Mouse (Mus musculus) testis, adult 2 months (tissue): Measurements from ENCODE around the gene Ptges3l. TPM values are rescaled to one million over a fixed set of nuclear protein-coding genes. Genes with fewer than 3 reads are reported as not detected.

Experiments used
- H3K27ac ChIP-seq: fragments of 200-500 bp; 2 replicates; pipeline ENCODE4 v1.5.1; 2012; ENCODE audit warnings: low read depth, low read length; ENCODE audit not compliant: control insufficient read depth, insufficient read depth
- H3K27me3 ChIP-seq: fragments of 200-500 bp; 2 replicates; pipeline ENCODE4 v1.6.1; 2012; ENCODE audit warnings: mild to moderate bottlenecking, low read length, moderate library complexity; ENCODE audit not compliant: control insufficient read depth, insufficient read depth
- H3K36me3 ChIP-seq: fragments of 200-500 bp; 2 replicates; pipeline ENCODE4 v1.6.1; 2012; ENCODE audit warnings: mild to moderate bottlenecking, low read length; ENCODE audit not compliant: control insufficient read depth, insufficient read depth
- H3K4me1 ChIP-seq: fragments of 200-500 bp; 2 replicates; pipeline ENCODE4 v1.6.1; 2012; ENCODE audit warnings: low read length; ENCODE audit not compliant: control insufficient read depth, insufficient read depth
- H3K4me3 ChIP-seq: fragments of 200-500 bp; 2 replicates; pipeline ENCODE4 v1.5.1; 2012; ENCODE audit warnings: low read depth, mild to moderate bottlenecking, low read length, moderate library complexity, mixed read lengths; ENCODE audit not compliant: control insufficient read depth
- CTCF ChIP-seq: fragments of 200-500 bp; IDR thresholded peaks from 2 replicates; pipeline ENCODE4 v1.5.1; 2012; ENCODE audit warnings: low read depth, mild to moderate bottlenecking, inconsistent platforms, low read length, moderate library complexity; ENCODE audit not compliant: control insufficient read depth, insufficient read depth, insufficient replicate concordance
- POLR2A ChIP-seq: fragments of 200-500 bp; IDR thresholded peaks from 2 replicates; pipeline ENCODE4 v1.6.1; 2012; ENCODE audit warnings: low read depth, mild to moderate bottlenecking, inconsistent platforms, low read length, moderate library complexity; ENCODE audit not compliant: control insufficient read depth
- polyA plus RNA-seq: library from polyadenylated mRNA; depleted of rRNA; stranded (reverse); fragments of >200 nt; gene quantifications from 2 replicates; pipeline ENCODE4 v1.2.3, GENCODE M21; 2012

Ptges3l gene
- polyA plus RNA-seq, 1 experiment = 39.1 TPM

- H3K27me3 ChIP-seq = no peaks in the 10 kb centered on the region
- peaks cover 2% of the 10 kb centered on the region for H3K36me3 ChIP-seq
- H3K27ac ChIP-seq = no peak overlapping the region
- TF ChIP-seq CTCF = no peak
- TF ChIP-seq POLR2A = no peak
- no peaks in the 10 kb centered on the region; the same call in 1 of the 2 replicates for H3K4me1 ChIP-seq
- no peak overlapping the region for H3K4me3 ChIP-seq
These were observed 11.8 kb upstream of the Ptges3l start for GRCm38 (mm10) chr11:101436916-101437315.

DNA sequence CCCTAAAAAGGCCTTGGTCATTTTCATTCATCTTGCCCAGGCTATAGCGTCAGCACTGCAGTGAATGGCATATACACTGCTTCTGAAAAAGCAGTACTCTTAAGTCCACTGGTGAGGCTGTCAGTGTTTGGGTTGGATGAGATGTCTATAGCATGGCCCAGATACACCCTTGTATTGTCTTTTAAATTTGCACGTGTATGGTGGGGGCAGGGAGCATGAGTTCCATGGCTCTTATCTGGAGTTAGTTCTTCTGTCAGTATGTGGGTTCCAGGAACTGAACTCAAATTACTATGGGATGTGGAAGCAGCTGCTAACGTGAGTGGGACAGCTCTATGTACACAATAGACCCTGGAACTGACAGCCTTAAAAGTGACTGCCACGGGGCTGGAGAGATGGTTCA is 10.7 kb upstream of the Ptges3l start:
- Histone ChIP-seq H3K4me3 (no peak overlapping the region), H3K36me3 (peaks cover 2% of the 10 kb centered on the region), H3K27me3 (no peaks in the 10 kb centered on the region), H3K4me1 (no peaks in the 10 kb centered on the region), H3K27ac (no peak overlapping the region)
- no peak for TF ChIP-seq POLR2A
- no peak for TF ChIP-seq CTCF

DNA sequence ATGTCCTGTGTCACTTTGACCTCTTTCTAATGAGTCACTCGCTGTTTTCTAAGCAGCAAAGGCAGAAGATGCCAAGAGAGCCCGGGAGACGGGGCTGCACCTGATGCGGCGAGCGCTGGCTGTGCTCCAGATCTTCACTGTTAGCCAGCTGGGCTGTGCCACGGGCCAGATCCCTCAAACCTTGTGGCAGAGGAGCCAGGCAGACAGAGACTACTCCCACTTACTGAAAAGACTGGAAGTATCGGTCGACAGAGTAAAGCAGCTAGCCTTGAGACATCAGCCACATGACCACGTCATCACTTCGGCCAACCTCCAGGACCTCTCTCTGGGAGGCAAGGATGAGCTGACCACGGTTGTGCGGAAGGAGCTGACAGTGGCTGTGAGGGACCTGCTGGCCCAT is 8.3 kb upstream of the Ptges3l start:
- Histone ChIP-seq H3K4me3 (no peak overlapping the region), H3K4me1 (no peaks in the 10 kb centered on the region), H3K27ac (no peak overlapping the region), H3K36me3 (peaks cover 2% of the 10 kb centered on the region), H3K27me3 (no peaks in the 10 kb centered on the region)
- TF ChIP-seq CTCF = no peak
- no peak for TF ChIP-seq POLR2A

- Histone ChIP-seq H3K27me3 (no peaks in the 10 kb centered on the region), H3K36me3 (peaks cover 2% of the 10 kb centered on the region)
These were observed 6.2 kb upstream of the Ptges3l start for GRCm38 (mm10) chr11:101431327-101431726.

GRCm38 (mm10) chr11:101426165-101426564 is 1.0 kb upstream of the Ptges3l start:
- peak overlapping the region; percentile 97; the same call in 1 of the 2 replicates for H3K4me3 ChIP-seq
- H3K36me3 ChIP-seq = no peaks in the 10 kb centered on the region
- H3K27ac ChIP-seq = no peak overlapping the region
- H3K27me3 ChIP-seq = no peaks in the 10 kb centered on the region
- TF ChIP-seq POLR2A = no peak
- TF ChIP-seq CTCF = no peak
- H3K4me1 ChIP-seq = peaks cover 3% of the 10 kb centered on the region

More at GRCm38 (mm10) chr11:101431327-101431726, 6.2 kb upstream of the Ptges3l start:
- TF ChIP-seq CTCF (no peak), POLR2A (no peak)
- Histone ChIP-seq H3K4me3 (no peak overlapping the region), H3K4me1 (no peaks in the 10 kb centered on the region; the same call in 1 of the 2 replicates), H3K27ac (no peak overlapping the region; the same call in 1 of the 2 replicates)

- peak within 1 kb of the TSS; percentile 97 for H3K4me3 ChIP-seq
- H3K36me3 ChIP-seq = no peaks in the 10 kb centered on the region
- TF ChIP-seq CTCF = no peak
- no peak for TF ChIP-seq POLR2A
- H3K27me3 ChIP-seq = no peaks in the 10 kb centered on the region
- H3K4me1 ChIP-seq = peaks cover 3% of the 10 kb centered on the region
- H3K27ac ChIP-seq = peak within 1 kb of the TSS; percentile 97
These were observed 855 bp downstream of the Ptges3l start, which contains the start of gene Gm27029 for GRCm38 (mm10) chr11:101424105-101424851. Gene Gm27029, minus strand, starts transcription at chr11:101424796.

GRCm38 (mm10) chr11:101420148-101420547 is 5.0 kb downstream of the Ptges3l start:
- Histone ChIP-seq H3K36me3 (no peaks in the 10 kb centered on the region), H3K27me3 (no peaks in the 10 kb centered on the region), H3K27ac (no peak overlapping the region), H3K4me3 (no peak overlapping the region), H3K4me1 (peaks cover 3% of the 10 kb centered on the region)
- no peak for TF ChIP-seq POLR2A
